Mouse (Mus musculus): ENCODE data around the gene Colgalt2.

GRCm38 (mm10) chr1:152429805-152430204 is 30.2 kb downstream of the Colgalt2 start:
- TF ChIP-seq CTCF (conservative IDR thresholded peaks at IDR 0.05; ENCODE audit: low read length) (no peak), POU5F1 (IDR thresholded peaks at IDR 0.05; ENCODE audit: borderline replicate concordance, low read length) (no peak)

Data from E14TG2a.4 (cell line).